Mouse (Mus musculus): Measurements from ENCODE around the gene Klhl40. TPM values are rescaled to one million over a fixed set of nuclear protein-coding genes. Genes with fewer than 3 reads are reported as not detected.

Gene Klhl40
- polyA plus RNA-seq, 1 experiment from 2014 or later = 0.45 TPM

DNA sequence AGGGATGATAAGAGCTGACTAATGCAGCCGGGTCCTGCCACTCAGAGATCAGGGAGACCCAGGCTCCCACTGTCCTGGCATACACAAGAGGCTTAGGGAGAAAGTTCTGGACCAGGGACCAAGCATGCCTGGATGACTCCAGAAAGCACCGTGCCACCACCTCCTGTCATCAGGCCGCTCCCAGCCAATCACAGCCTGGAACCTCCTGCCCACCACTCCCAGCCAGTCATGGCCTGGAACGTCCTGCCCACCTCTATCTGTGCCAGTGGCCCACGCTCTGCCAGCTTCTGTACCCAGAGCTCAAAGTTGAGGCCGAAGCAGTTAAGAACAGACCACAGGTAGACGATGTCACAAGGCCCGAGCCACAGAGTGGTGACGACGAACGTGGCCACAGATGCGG lies 7.4 kb downstream of the Klhl40 start:
- DNase-seq (no peak), ATAC-seq (ENCODE audit: low read depth) (no peak)
- Histone ChIP-seq H3K4me2 (no peak overlapping the region), H3K4me3 (replicated peaks) (no peak overlapping the region), H3K9ac (no peak overlapping the region), H3K4me1 (replicated peaks) (no peaks in the 10 kb centered on the region), H3K27me3 (no peaks in the 10 kb centered on the region), H3K27ac (no peak overlapping the region), H3K9me3 (replicated peaks) (no peaks in the 10 kb centered on the region), H3K36me3 (no peaks in the 10 kb centered on the region)
- WGBS (ENCODE audit: insufficient replicate concordance) = 74% methylated on average over 12 of the region's 12 CpGs

DNA sequence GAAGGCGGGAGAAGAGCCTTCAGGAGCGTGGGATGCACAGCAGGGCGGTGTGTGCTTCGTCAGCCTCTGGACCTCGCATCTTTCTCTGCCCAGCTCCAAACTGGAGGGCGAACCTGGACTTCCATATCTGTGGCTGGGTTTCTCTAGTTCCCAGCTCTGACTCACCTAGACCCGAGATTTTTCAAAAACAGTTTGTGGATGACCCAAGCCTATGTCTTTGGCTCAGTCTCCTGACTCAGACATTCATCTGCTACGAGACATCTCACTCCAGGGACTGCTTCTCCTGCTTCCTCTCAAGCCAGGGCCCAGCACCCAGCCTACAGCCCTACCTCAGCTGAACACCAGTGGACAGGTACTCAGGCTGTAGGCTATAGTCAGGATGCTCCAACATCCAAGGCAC lies 7.9 kb downstream of the Klhl40 start:
- DNase-seq = no peak
- Histone ChIP-seq H3K27ac (no peak overlapping the region), H3K36me3 (no peaks in the 10 kb centered on the region), H3K9ac (no peak overlapping the region), H3K9me3 (replicated peaks) (no peaks in the 10 kb centered on the region), H3K4me3 (replicated peaks) (no peak overlapping the region), H3K4me1 (replicated peaks) (no peaks in the 10 kb centered on the region), H3K27me3 (no peaks in the 10 kb centered on the region), H3K4me2 (no peak overlapping the region)
- ATAC-seq (ENCODE audit: low read depth) = no peak
- WGBS (ENCODE audit: insufficient replicate concordance) = 65% methylated on average over 8 of the region's 8 CpGs

DNA sequence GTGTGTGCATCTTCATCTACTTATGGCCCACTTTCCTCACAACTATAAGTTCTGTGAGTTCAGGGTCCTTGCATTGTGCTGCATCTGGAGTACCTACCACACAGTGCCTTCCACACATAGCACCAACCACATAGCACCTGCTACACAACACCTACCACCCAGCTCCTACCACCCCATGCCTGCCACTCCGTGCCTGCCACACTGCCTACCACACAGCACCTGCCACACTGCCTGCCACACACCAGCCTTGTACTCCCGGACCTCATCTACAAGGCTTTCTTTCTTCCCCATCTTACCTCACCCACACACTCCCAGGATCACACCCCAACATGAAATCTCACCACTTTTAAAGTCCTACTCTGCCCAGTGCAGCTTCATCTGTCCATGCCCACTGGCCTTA lies 9.0 kb downstream of the Klhl40 start:
- WGBS (ENCODE audit: insufficient replicate concordance) = 44% methylated on average over 2 of the region's 2 CpGs

DNA sequence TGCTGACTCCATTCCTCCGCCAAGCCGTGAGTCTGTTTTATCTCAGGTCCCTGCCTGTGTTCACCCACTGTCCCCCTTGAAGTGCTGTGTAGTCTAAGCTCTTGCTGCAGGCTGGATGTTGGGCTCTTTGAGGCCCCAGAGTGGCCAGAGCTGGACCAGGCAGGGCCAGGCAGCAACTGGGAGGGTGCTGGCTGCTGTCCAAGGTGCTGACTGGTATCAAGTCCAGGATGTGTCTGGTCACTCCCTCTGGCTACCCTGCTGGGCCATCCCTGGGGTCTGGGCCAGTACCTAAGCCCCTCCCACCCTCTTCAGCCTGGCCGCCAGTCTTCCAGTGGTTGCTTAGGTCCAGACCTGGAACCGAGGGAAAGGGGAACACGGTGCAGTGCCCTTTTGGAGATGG lies 13.8 kb downstream of the Klhl40 start:
- Histone ChIP-seq H3K4me2 (no peak overlapping the region), H3K27me3 (no peaks in the 10 kb centered on the region), H3K4me1 (replicated peaks) (no peaks in the 10 kb centered on the region), H3K36me3 (no peaks in the 10 kb centered on the region), H3K9ac (no peak overlapping the region), H3K4me3 (replicated peaks) (no peak overlapping the region), H3K27ac (no peak overlapping the region), H3K9me3 (replicated peaks) (no peaks in the 10 kb centered on the region)
- 20% methylated on average over 5 of the region's 5 CpGs for WGBS (ENCODE audit: insufficient replicate concordance)
- DNase-seq (peak; percentile 12), ATAC-seq (ENCODE audit: low read depth) (no peak)

More for the DNA sequence above, 9.0 kb downstream of the Klhl40 start:
- H3K36me3 ChIP-seq = no peaks in the 10 kb centered on the region
- no peak for ATAC-seq (ENCODE audit: low read depth)
- H3K4me3 ChIP-seq (replicated peaks) = no peak overlapping the region
- H3K9ac ChIP-seq = no peak overlapping the region
- DNase-seq = no peak
- no peak overlapping the region for H3K4me2 ChIP-seq
- H3K4me1 ChIP-seq (replicated peaks) = no peaks in the 10 kb centered on the region
- H3K9me3 ChIP-seq (replicated peaks) = no peaks in the 10 kb centered on the region
- H3K27me3 ChIP-seq = no peaks in the 10 kb centered on the region
- no peak overlapping the region for H3K27ac ChIP-seq

- Histone ChIP-seq H3K4me1 (replicated peaks) (no peaks in the 10 kb centered on the region), H3K27ac (no peak within 1 kb of the TSS), H3K4me2 (no peak within 1 kb of the TSS), H3K4me3 (replicated peaks) (no peak within 1 kb of the TSS), H3K27me3 (0 out of 2 replicates have a peak, but pooled peaks cover 3% of the 10 kb centered on the region), H3K36me3 (no peaks in the 10 kb centered on the region), H3K9ac (no peak within 1 kb of the TSS), H3K9me3 (replicated peaks) (no peaks in the 10 kb centered on the region)
- ATAC-seq (ENCODE audit: low read depth) (no peak; the same call in 1 of the 2 replicates), DNase-seq (no peak)
- WGBS (ENCODE audit: insufficient replicate concordance) = 45% methylated on average over 23 of the region's 24 CpGs
These were observed 14.5 kb downstream of the Klhl40 start, which contains the start of gene Hhatl for GRCm38 (mm10) chr9:121791757-121792521. TSS of gene Hhatl (minus strand) at chr9:121792507.

DNA sequence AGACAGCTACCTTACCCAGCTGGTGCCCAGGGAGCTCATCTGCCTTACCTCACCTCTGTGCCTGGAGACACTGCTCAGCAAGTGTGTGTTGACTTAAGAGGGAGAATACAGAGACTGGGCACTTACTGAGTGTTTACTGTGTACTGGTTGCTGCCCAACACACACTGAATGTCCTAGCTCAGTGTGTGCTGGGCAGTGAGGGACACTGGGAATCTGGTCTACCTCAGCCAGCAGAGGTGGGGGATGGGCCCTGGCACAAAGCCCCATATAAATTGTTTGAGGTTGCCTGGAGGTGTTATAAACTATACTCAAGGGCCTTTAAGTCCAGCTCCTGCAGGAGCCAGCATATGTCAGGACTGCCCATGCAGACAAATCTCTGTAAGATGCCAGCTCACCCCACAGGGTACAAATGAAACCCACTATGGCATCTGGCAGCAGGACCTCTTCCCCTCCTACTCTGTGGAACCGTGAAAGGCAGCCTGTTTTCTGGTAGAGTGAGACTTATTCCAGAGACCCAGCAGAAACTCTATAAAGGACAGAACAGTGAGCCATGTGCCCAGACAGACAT lies 17.6 kb downstream of the Klhl40 start:
- 29% methylated on average over 1 of the region's 1 CpGs for WGBS (ENCODE audit: insufficient replicate concordance)
- H3K4me1 ChIP-seq (replicated peaks) = peaks cover 11% of the 10 kb centered on the region; the same call in 1 of the 2 replicates

DNA sequence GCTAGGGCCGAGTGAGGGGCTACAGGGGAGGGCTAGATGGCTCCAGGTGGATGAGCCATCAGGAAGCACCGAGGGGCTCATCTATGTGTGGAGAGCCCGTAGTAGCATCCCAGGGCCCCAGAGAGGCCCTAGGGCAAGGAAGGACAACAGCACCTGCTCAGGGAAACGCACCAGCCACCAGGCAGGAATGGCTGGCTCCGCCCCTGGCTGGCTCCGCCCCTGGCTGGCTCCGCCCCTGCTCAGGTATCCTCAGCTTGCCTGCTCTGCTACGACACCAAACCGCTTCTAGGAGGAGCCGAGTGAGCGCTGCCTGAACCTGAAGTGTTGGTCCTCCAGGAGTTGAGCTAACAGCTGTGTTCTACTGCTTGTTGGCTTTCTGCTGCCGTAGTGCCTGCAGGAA lies 20.3 kb downstream of the Klhl40 start:
- Histone ChIP-seq H3K36me3 (no peaks in the 10 kb centered on the region), H3K4me3 (replicated peaks) (no peak overlapping the region), H3K4me1 (replicated peaks) (peaks cover 16% of the 10 kb centered on the region; the same call in 1 of the 2 replicates), H3K27me3 (0 out of 2 replicates have a peak, but pooled peaks cover 5% of the 10 kb centered on the region), H3K4me2 (no peak overlapping the region), H3K27ac (no peak overlapping the region), H3K9ac (no peak overlapping the region), H3K9me3 (replicated peaks) (no peaks in the 10 kb centered on the region)
- no peak for ATAC-seq (ENCODE audit: low read depth)
- WGBS (ENCODE audit: insufficient replicate concordance) = 19% methylated on average over 12 of the region's 12 CpGs
- DNase-seq = no peak

More for the DNA sequence above, 17.6 kb downstream of the Klhl40 start:
- Histone ChIP-seq H3K4me3 (replicated peaks) (no peak overlapping the region), H3K36me3 (no peaks in the 10 kb centered on the region), H3K9me3 (replicated peaks) (no peaks in the 10 kb centered on the region), H3K9ac (no peak overlapping the region), H3K27me3 (0 out of 2 replicates have a peak, but pooled peaks cover 5% of the 10 kb centered on the region), H3K4me2 (no peak overlapping the region), H3K27ac (no peak overlapping the region)
- DNase-seq (no peak), ATAC-seq (ENCODE audit: low read depth) (no peak)

- no peaks in the 10 kb centered on the region for H3K9me3 ChIP-seq (replicated peaks)
- DNase-seq (no peak), ATAC-seq (ENCODE audit: low read depth) (peak; percentile 32; the same call in 1 of the 2 replicates)
- H3K9ac ChIP-seq = no peak overlapping the region
- no peaks in the 10 kb centered on the region for H3K36me3 ChIP-seq
- H3K27ac ChIP-seq = no peak overlapping the region
- no peak overlapping the region for H3K4me2 ChIP-seq
- WGBS (ENCODE audit: insufficient replicate concordance) = 30% methylated on average over 6 of the region's 6 CpGs
- H3K27me3 ChIP-seq = 0 out of 2 replicates have a peak, but pooled peaks cover 5% of the 10 kb centered on the region
- H3K4me3 ChIP-seq (replicated peaks) = no peak overlapping the region
- peaks cover 18% of the 10 kb centered on the region; the same call in 1 of the 2 replicates for H3K4me1 ChIP-seq (replicated peaks)
These were observed 21.6 kb downstream of the Klhl40 start for GRCm38 (mm10) chr9:121798887-121799520.

DNA sequence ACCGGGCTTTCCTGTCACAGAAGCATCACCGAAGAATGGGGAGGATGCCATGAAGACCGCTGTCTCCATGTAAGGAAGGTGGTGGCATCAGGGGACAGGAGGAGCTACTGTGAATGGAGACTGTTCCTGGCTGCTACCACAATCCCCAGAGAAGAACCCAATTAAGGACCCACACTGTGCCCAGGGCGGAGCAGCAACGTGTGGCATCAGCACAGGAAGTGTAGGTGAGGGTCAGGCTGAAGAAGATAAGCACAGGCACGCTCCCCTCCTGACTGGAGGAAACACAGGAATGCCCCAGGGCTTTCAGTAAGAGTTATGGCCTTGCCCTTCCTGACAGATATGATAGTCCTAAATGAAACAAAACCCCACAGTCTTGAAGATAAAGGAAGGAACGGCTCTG lies 25.3 kb downstream of the Klhl40 start:
- Histone ChIP-seq H3K36me3 (no peaks in the 10 kb centered on the region), H3K4me2 (no peak overlapping the region), H3K27me3 (no peaks in the 10 kb centered on the region), H3K9me3 (replicated peaks) (no peaks in the 10 kb centered on the region), H3K9ac (no peak overlapping the region), H3K27ac (no peak overlapping the region), H3K4me1 (replicated peaks) (peaks cover 18% of the 10 kb centered on the region; the same call in 1 of the 2 replicates), H3K4me3 (replicated peaks) (no peak overlapping the region)
- DNase-seq = no peak
- 32% methylated on average over 7 of the region's 7 CpGs for WGBS (ENCODE audit: insufficient replicate concordance)
- no peak for ATAC-seq (ENCODE audit: low read depth)

DNA sequence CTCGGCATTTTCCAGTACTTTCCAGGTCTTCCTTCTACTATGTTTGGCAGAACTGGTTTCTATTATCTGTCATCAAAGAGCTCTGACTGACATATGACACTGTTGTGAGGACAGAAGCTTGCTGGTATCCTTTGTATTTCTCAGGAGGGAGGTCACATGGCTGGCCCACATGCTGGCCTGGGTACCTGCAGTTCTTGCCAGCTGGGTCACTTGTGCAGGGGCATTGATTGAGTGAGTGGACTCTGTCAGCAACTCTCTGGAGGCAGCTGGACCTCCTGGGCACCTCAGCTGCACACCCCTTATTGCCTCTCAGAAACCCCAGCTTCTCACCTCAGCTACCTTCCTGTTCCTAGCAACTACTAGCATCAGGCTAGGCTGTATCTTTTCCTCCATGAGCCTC lies 30.1 kb downstream of the Klhl40 start:
- Histone ChIP-seq H3K36me3 (no peaks in the 10 kb centered on the region), H3K4me3 (replicated peaks) (no peak overlapping the region), H3K4me2 (no peak overlapping the region), H3K9ac (no peak overlapping the region), H3K9me3 (replicated peaks) (no peaks in the 10 kb centered on the region), H3K4me1 (replicated peaks) (0 out of 2 replicates have a peak, but pooled peaks cover 4% of the 10 kb centered on the region), H3K27me3 (no peaks in the 10 kb centered on the region), H3K27ac (no peak overlapping the region)
- 60% methylated on average over 1 of the region's 1 CpGs for WGBS (ENCODE audit: insufficient replicate concordance)
- DNase-seq = no peak
- ATAC-seq (ENCODE audit: low read depth) = no peak

GRCm38 (mm10) chr9:121807947-121808346 lies 30.5 kb downstream of the Klhl40 start:
- DNase-seq (no peak), ATAC-seq (ENCODE audit: low read depth) (no peak)
- WGBS (ENCODE audit: insufficient replicate concordance) = 71% methylated on average over 7 of the region's 7 CpGs
- H3K9me3 ChIP-seq (replicated peaks) = no peaks in the 10 kb centered on the region
- H3K9ac ChIP-seq = no peak overlapping the region
- no peak overlapping the region for H3K4me3 ChIP-seq (replicated peaks)
- 0 out of 2 replicates have a peak, but pooled peaks cover under 1% of the 10 kb centered on the region for H3K4me1 ChIP-seq (replicated peaks)
- H3K27ac ChIP-seq = no peak overlapping the region
- H3K27me3 ChIP-seq = no peaks in the 10 kb centered on the region
- H3K36me3 ChIP-seq = no peaks in the 10 kb centered on the region
- H3K4me2 ChIP-seq = no peak overlapping the region

Measured in liver, embryonic 13.5 days (tissue).